Mouse (Mus musculus) olfactory bulb, adult 2 months (tissue): ENCODE measurements around the gene Stard3.

ENCODE experiments used
- CTCF ChIP-seq: fragments of 200-500 bp; IDR thresholded peaks from 2 replicates; pipeline ENCODE4 v1.5.1; 2012; ENCODE audit warnings: low read depth, mild to moderate bottlenecking, low read length, moderate library complexity; ENCODE audit not compliant: insufficient read depth
- POLR2A ChIP-seq: fragments of 200-500 bp; IDR thresholded peaks from 2 replicates; pipeline ENCODE4 v1.6.1; 2012; ENCODE audit warnings: mild to moderate bottlenecking, low read depth, low read length, moderate library complexity; ENCODE audit not compliant: insufficient read depth

DNA sequence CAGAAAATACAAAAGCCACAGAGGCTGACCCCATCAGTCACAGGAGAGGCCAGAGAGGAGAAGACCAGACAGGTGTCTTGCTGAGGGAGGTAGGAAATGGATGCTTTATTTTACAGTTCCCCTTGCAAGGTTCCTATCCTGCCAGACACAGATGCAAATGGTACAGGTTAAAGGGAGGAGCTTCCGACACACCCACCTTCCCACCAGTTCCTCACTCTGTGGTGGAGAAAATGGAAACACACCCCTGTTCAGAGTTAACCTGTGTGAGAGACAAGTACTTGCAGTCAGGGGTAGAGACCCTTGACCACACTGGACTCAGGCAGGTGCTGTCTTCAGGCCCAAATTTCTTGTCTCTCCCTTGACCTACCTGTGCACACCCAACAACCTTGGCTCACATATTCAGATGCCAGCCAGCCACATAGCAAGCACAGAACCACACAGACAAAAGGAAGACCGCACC is 27.4 kb upstream of the Stard3 start:
- TF ChIP-seq POLR2A (no peak), CTCF (no peak)
